Mouse (Mus musculus) spleen, postnatal 36 days (tissue): Measurements from ENCODE around the gene Mob3c.
A peak's percentile ranks its signal among the peaks of the same experiment; 100 is the strongest.

ENCODE experiments used
- DNase-seq, 2 experiments: peaks; one replicate each; pipeline ENCODE4 v3.0.0; 2022; ENCODE audit warnings: low spot score in 2 of 2, mixed read lengths in 1 of 2

Gene Mob3c

GRCm38 (mm10) chr4:115832040-115832439 lies 4.1 kb downstream of the Mob3c start:
- DNase-seq: no peak

- DNase-seq: no peak
These were observed 7.7 kb downstream of the Mob3c start for GRCm38 (mm10) chr4:115835576-115835975.

- peak in 1 of 2 experiments; percentile 33 for DNase-seq
These were observed 10.3 kb downstream of the Mob3c start for GRCm38 (mm10) chr4:115838196-115838595.

GRCm38 (mm10) chr4:115838696-115839641 lies 11.1 kb downstream of the Mob3c start, which contains the start of gene Mknk1:
TSS of gene Mknk1 (plus strand) at chr4:115839198.
- DNase-seq: peak; percentile 94 to 96

- DNase-seq: no peak
These were observed 12.1 kb downstream of the Mob3c start for GRCm38 (mm10) chr4:115839956-115840355.

DNA sequence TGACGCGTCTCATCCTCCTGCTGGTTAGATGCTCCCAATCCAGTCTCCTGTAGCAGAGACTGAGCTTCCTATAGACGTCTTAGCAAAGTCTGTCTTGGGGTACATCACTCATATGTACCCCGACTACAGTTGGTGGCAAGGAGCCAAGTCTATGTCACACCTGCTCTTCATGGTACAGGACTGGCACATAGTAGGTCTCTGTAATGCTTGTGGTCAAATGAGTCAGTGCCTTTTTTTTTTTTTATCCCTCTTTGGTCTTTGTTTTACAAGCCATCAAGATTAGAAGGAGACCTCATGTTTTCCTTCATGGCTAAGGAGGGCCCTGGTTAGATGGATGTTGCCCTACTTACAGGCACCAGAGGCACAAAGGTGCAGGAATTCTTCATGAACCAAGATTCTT lies 12.9 kb downstream of the Mob3c start:
- DNase-seq: no peak

GRCm38 (mm10) chr4:115846656-115847055 lies 18.8 kb downstream of the Mob3c start:
- DNase-seq: no peak

- peak; percentile 34 to 51 for DNase-seq
These were observed 19.5 kb downstream of the Mob3c start for GRCm38 (mm10) chr4:115847377-115847776.

- no peak for DNase-seq
These were observed 20.2 kb downstream of the Mob3c start for GRCm38 (mm10) chr4:115848083-115848482.

DNA sequence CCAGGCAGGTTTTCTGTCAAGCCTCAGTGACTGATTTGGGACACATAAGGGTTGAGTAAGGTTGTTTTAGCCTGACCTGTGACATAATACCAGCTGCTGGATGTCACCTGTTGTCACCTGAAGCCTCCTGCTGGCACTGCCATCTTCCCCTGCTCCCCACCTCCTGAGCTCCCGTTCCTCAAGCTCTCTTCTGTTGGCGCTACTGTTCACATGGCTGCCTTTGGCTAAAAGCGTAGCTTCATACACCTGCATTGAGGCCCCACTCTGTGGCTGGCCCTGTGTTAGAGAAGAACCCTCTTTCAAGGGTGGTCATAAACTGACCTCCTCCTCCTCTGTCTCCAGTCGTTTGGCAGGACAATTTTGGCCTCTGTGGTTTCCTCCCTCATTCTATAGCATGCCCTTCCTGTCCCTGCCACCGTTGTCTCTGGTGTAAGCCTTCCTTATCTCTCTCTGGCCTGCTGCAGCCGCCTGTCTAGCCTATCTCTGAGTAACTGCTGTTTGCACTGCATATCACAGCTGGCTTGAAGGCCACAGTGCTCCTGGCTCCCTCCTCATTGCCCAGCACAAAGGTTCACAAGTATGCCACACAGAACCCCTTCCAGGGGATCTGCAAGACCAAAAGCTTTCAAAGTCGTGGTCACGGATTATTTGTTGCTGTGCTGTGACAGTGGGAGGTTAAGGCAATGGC lies 21.2 kb downstream of the Mob3c start:
- DNase-seq: peak; percentile 66 to 76

GRCm38 (mm10) chr4:115850111-115850510 lies 22.2 kb downstream of the Mob3c start:
- no peak for DNase-seq

GRCm38 (mm10) chr4:115850631-115851030 lies 22.7 kb downstream of the Mob3c start:
- no peak for DNase-seq

GRCm38 (mm10) chr4:115851569-115851968 lies 23.7 kb downstream of the Mob3c start:
- DNase-seq: no peak

- DNase-seq: no peak
These were observed 27.2 kb downstream of the Mob3c start for GRCm38 (mm10) chr4:115855100-115855499.

DNA sequence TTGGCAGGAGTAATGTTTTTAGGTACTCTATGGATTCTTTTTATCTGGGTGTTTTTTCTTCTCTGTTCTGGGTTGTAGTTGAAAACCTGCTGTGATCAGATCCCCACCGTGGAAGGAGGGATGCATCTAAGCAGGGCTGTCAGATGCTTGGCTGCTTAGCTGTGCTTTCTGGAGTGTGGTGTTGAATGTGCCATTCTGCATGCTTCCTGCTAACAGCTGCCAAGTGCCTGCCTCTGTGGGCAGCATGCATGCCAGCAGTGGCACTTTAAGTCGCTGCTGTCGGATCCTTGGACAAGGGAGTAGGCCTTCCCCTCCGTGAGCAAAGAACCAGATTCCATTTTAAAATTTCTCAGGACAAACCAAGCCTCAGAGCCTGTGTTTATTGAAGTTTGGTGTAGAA lies 27.7 kb downstream of the Mob3c start:
- DNase-seq: no peak

GRCm38 (mm10) chr4:115856282-115856681 lies 28.4 kb downstream of the Mob3c start:
- DNase-seq: peak in 1 of 2 experiments; percentile 18

- DNase-seq: peak; percentile 39 to 51
These were observed 29.5 kb downstream of the Mob3c start for GRCm38 (mm10) chr4:115857293-115857883.

GRCm38 (mm10) chr4:115863352-115863751 lies 35.5 kb downstream of the Mob3c start:
- no peak for DNase-seq

GRCm38 (mm10) chr4:115863880-115864279 lies 36.0 kb downstream of the Mob3c start:
- DNase-seq: no peak

DNA sequence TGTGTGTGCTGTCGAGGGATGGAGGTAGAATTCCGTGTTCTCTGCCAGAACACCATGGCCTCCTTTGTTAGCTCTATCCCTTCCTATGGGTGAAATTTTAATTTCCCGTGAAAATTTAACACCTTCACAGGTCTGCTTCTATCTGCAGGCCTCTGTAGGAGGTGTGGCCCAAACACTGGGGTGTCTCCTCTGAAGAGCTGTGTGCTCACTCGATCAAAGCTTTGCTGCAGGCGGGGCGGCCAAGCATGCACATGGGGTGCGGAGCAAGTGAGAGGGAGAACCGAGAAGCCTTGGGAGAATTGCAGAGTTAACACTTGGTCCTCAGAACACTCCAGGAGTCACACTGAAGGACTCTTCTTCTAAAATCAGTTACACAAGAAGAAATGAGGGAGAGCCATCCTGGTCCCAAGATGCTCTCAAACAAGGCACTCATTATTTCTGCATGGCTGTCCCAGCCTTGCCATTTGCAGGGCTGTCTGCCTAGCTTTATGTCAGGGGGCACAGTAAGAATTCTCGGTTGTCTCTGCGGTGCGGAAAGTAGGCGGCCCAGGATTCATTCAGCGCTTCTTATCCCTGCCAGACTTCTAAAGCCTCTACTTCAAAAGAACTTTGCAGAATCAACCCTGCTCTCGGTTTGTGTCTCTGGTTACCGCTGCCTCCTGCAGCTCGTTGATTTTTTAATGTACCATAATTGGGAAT lies 41.8 kb downstream of the Mob3c start:
- no peak for DNase-seq

GRCm38 (mm10) chr4:115873231-115873630 lies 45.3 kb downstream of the Mob3c start:
- DNase-seq: no peak

- DNase-seq: no peak
These were observed 50.4 kb downstream of the Mob3c start for GRCm38 (mm10) chr4:115878216-115878678.
